Mouse (Mus musculus) skeletal muscle tissue, adult 2 months (tissue): Measurements from ENCODE around the gene Pctp.
A peak's percentile ranks its signal among the peaks of the same experiment; 100 is the strongest.

Experiments
- DNase-seq: peaks from one replicate; pipeline ENCODE4 v3.0.0-alpha.2; 2012; ENCODE audit warnings: low read depth, low spot score

The Pctp gene

DNA sequence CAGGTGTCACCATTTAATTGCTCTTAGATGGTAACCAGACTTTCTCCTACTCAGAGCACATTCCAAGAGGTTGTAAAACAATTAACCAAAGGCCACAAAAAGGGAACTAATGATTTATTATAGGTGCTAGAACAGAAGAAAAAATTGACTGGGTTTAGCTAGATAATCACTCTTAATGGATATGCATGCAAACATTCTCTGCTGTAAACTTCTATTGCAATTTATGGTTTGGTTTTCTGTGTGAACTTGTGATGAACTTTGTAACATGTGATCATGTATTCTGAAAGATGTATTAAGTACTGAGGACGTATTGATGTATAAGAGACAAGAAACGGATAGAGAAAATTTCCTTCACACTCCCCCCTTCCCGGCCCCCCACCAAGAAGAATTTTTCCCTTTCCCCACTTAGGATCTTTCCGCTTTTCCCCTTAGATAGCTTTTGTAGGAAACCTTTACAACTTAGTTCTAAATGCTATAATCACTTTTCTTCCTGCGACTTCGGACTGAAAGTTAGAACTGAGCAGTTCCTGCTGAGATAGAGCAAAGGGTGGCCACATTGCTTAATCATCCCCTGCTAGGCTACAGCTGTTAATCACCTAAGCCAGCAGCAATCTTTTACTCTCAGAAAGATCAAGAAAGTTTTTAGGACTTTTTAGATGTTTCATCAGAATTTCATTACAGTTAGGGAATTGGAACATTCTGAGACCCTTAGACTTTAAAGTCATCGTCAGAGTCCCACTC lies 5.3 kb upstream of the Pctp start:
- no peak for DNase-seq

DNA sequence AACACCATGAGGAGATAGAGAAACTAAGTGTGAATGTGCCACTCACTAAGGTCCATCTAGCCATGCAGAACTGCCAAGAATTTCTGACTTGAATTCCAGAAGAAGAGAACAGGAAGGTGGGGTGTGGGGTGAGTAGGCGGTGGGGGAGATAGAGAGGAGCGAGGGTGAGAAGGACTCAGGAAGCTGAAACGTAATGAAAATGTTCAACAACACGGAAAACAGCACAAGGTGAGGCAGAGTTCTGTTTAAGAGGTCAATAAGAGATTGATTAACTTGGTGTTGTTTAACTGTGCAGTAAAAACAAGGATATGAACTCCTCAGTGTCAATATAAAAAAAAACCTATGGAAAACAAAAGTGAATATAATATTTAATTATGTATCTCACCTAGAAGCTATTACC lies 3.4 kb upstream of the Pctp start:
- no peak for DNase-seq

- DNase-seq = no peak
These were observed 692 bp upstream of the Pctp start for GRCm38 (mm10) chr11:90003386-90003785.

GRCm38 (mm10) chr11:90002987-90003348 lies 274 bp upstream of the Pctp start:
- no peak for DNase-seq

DNA sequence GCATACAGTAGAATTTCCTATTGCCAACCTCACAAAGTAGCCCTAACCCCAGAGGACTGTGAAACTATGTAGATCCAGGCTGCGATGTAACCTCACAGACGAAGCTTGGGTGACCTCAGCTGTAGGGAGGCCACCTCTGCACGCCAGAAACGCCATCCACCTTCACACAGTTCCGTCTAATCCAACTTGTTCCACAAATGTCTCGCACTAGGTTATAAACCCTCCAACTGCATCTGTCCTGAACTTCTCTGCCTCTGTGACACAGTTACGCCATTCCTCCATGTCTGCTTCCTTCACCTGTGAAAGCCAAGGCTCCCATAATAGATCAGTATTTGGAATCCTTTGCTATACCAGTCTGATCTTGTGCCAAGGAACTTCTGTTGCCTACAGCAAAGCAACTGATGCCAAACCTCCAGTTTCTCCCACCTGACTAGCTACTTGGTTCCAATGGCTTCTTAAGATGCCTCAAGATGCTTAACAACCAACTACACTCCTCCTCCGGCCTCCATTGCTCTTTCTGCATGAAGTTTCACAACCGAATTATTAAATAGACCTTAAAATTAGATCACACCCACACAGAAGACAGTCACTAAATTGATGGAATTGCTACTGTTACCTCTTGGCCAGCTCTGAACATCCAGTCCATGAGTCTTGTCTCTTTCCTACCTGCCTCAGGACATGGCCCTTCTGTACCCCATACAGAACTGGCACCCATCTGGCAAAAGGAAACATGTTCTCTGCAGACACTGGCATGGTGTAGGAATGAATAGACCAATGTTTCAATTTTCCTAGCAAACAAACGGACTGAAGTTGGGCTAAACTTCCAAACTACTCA lies 1.1 kb downstream of the Pctp start:
- no peak for DNase-seq

DNA sequence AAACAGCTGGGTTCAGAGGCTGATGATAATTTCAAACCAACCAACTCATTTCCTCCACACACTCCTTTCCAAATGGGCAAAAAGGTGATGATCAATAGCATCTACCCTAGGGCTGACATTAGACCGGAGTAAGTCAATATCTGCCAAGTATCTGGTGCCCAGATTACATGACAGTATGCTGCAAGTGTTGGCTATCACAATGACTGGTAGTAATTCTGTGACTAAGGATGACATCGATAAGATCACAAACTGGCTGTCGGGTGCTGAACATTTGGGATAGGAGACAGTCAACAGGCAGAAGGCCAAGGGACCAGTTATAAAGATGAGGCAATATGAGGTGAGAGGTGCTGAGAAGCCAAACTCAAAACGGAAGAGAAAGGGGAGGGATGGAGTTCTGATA lies 2.0 kb downstream of the Pctp start:
- no peak for DNase-seq

DNA sequence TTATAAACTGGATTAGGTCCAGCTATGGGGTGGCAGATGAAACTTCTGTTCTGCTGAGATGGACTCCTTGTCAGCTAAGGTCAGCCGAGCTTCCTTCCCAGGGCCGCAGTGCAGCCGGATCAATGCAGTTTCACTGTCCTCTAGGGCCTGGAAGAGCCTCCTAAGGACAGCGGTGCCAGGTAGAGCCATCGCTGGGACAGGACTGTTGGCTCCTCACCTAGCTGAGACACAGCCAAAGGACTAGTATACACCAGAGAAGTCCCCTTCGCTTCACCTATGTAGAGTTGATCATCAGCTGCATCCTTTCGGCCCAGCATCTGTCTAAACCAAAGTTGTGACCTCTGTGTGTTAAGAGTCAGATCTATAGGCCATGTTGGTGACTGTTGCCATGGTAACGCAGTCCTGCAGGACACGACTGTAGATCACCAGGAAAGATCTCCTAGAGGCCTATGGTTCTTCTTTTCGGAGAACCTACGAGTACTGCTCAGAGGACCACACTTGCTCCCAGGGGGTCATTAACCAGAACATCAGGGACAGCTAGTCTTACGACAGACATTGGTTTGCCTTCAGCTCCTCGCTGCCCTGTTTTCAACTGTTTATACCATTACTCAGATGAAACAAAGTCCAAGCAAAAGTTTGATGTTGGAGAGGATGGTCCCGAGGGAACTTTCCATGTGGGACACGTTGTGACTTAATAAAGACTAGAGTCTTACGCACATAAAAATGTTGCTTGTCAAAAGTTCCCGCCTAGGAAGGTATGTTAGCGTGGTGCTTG lies 3.5 kb downstream of the Pctp start:
- DNase-seq = no peak

- no peak for DNase-seq
These were observed 5.8 kb downstream of the Pctp start for GRCm38 (mm10) chr11:89996856-89997255.

- DNase-seq = no peak
These were observed 6.3 kb downstream of the Pctp start for GRCm38 (mm10) chr11:89996406-89996805.

- DNase-seq = no peak
These were observed 7.1 kb downstream of the Pctp start for GRCm38 (mm10) chr11:89995596-89995995.

DNA sequence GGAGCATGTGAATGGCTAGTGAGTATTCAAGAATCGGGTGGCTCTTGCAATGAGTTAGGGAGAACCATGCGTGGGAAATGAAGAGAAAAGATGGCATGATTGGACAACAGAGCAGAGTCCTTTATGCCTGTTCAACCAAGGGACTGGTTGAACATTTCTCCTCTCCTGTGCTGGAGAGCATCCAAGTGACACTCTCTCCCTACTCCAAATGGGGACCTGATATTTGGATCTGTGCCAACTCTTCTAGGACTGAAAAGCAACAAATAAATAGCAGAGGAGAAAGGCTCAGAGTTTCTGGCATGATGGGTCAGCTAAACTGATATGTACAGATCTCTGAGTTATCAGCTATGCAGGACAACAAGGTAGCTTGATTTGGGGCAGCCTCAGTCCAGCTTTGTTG lies 8.0 kb downstream of the Pctp start:
- DNase-seq = no peak

DNA sequence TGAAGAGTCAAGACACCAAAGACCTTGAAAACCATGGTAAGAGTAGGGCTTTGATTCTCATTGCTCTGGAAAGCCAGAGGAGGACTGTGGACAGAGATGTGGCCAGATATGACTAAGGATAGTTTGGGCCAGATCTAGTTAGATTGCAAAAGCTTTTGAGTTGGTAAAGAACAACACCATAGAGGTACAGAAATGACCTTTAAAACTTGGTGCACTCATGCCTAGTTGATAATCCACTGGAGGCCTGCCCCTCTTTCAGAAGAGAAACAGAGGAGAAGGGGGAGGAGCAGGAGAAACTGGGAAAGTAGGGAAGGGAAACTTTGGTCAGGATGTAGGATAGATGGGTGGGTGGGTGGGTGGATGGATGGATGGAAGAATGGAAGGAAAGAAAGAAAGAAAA lies 11.0 kb downstream of the Pctp start:
- no peak for DNase-seq

DNA sequence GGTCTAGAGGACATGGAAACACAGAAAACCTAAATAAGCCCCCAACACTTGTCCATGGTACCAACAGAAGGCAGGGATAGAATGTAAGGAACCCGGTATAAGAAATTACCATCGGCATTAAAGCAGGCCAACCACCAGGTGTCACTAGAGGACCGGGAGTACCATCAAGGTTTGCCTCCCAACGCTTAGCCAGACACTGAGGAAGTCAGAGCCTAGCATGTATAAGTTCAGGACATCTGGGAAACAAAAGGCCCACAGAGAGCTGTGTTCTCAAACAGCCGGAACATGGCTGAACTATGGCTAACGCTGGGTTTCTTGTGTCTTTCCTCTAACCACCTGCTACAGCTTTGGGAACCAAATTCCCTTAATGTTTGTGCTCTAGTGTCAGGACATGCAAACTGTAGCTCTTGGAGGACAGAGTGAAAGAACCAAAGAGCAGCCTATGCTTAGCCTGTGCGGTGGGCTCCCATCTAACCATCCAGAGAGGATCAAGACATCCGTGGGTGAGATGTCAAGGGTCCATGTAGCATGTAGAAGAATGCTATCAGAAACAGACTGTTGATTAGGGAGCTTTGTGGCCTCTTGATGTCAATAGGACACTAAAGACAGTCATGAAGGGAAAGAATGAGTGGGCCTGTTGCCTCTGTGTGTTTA lies 13.6 kb downstream of the Pctp start:
- DNase-seq = peak; percentile 63

GRCm38 (mm10) chr11:89986516-89986915 lies 16.2 kb downstream of the Pctp start:
- DNase-seq = no peak

GRCm38 (mm10) chr11:89985200-89986187 lies 17.2 kb downstream of the Pctp start:
- no peak for DNase-seq

DNA sequence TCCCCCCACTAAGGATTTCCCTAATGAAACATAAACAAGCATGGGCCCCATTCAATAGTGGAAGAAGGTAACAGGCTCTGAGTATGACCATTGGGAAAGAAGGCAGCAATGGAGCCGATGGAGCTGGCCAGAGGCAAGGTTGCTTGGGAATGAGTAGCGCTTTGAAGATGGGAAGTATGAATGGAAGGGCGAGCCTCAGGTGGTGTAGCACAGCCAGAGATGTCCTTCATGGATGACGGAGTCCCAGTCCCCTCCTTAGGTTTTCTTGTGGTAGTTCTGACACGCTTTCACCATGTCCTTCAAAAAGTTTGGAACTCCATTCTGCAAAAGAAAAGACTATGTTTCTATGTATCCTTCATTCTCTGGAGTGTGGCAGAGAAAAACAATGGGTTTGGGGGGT lies 18.3 kb downstream of the Pctp start:
- DNase-seq = no peak

GRCm38 (mm10) chr11:89982918-89983317 lies 19.8 kb downstream of the Pctp start:
- no peak for DNase-seq

DNA sequence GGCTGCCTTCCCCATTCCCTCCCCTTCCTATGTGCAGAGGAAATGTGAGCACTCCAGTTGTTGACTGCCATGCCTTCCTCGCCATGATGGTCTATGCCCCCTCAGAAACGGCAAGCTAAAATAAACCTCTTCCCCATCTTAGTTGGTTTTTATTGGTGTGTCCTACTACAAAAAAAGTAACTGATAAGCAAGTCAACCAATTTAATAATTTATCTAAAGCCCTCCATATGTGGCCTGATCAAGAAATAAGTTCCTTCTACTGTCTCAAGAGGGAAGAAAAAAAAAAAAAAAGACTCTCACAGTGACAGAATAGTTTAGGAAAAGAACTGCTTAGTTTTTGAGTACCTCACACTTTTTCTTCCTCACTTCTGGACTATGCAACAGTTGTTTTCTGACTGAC lies 22.6 kb downstream of the Pctp start:
- no peak for DNase-seq

- no peak for DNase-seq
These were observed 23.5 kb downstream of the Pctp start for GRCm38 (mm10) chr11:89978914-89979818.
